Mouse (Mus musculus) right cerebral cortex, postnatal 14 days (tissue): ENCODE results near the gene Cc2d1a.

Experiments
- DNase-seq: peaks from one replicate; pipeline ENCODE4 v3.0.0; 2022

Cc2d1a gene

DNA sequence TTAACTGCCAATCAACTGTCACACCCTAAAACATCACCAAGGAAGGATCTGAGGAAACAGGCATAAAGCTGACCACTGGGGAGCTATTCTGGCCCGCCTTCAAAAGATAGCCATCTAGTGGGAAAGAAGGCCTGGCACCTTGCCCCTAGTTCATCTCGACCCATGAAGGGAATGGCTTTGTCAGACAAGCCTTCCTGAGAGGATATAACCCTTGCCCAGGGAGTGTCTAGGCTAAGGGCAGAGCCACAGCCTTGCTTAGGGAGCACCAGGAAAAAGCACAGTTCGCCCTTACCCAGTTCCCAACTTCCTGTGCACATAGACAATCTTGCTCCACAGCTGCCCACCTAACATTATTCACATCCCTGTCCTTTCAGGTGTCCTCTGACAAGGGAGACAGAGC lies 44.1 kb downstream of the Cc2d1a start:
- DNase-seq: no peak

- no peak for DNase-seq
Observed at GRCm38 (mm10) chr8:84101476-84102270, 46.1 kb downstream of the Cc2d1a start.

DNA sequence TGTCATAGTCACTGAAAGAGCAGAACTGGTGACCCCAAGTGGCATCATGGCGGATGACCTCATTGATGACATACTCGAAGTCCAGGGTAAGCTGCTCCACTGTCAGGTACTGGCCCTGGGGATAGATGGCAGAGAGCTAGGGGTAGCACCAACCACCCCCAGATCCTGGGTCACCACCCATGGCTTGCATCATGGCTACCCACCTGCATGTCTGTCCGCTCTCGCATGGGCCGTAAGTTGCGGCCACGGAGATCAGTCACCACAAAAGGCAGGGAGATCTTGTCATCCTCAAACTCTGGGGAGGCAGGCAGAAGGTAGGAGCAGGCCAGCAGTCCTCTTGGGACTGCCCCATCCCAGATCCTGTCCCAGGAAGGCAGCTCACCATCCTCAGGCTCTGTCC lies 49.4 kb downstream of the Cc2d1a start:
- DNase-seq: no peak

DNA sequence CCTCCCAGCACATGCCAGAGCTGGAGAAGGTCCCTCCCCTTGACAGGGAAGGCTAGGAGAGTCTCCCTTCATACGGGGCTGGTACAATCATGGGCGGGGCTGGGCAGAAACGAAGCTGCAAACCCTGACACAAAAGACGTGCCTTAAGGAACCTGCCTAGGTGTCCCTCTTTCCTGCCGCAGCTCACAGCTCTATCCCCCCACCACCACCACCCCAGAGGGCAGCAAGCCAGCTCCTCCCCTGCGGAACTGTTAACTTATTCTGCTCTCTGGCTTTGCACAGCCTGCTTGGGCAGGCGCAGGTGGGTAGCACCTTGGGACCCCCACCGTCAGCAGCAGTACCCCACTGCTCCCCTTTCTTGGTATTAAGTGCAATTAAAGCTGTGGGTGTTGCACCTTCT lies 51.7 kb downstream of the Cc2d1a start:
- DNase-seq: no peak

DNA sequence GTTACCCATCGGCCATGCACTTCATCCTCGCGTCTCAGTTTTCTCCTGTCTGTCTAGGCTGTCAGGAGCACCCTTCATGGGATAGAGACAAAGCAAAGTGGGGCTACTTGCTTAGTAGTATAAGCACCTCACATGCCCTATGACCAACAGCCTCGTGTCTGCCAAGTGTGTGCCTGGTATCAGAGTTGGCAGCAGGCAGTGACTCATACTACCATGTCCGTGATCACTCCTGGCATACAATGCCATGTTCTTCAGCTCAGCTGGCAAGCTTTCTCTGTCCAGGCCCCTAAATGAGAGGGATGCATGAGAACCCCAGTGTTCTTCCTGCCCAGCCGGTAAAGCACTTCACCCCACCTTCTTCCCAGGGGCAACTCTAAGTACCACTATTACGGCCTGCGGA lies 57.2 kb downstream of the Cc2d1a start:
- DNase-seq: no peak

- DNase-seq: no peak
Observed at GRCm38 (mm10) chr8:84089277-84089676, 58.5 kb downstream of the Cc2d1a start.

DNA sequence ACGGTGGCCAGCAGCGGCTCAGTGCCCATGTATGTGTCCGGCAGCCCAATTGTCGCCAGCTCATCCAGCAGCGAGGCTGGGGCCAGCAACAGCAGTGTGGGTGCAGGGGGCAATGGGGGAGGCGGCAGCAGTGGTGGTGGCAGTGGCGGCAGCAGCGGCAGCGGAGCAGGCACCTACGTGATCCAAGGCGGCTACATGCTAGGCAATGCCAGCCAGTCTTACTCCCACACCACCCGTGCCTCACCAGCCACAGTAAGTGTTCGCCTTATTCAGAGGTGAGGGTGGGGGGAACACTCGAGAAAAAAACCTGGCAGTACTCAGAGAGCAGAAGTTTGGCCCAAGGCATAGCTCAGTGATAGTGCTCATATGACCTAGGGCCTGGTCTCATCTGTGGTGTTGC lies 59.9 kb downstream of the Cc2d1a start:
- DNase-seq: no peak

- DNase-seq: no peak
Observed at GRCm38 (mm10) chr8:84087156-84087555, 60.6 kb downstream of the Cc2d1a start.

DNA sequence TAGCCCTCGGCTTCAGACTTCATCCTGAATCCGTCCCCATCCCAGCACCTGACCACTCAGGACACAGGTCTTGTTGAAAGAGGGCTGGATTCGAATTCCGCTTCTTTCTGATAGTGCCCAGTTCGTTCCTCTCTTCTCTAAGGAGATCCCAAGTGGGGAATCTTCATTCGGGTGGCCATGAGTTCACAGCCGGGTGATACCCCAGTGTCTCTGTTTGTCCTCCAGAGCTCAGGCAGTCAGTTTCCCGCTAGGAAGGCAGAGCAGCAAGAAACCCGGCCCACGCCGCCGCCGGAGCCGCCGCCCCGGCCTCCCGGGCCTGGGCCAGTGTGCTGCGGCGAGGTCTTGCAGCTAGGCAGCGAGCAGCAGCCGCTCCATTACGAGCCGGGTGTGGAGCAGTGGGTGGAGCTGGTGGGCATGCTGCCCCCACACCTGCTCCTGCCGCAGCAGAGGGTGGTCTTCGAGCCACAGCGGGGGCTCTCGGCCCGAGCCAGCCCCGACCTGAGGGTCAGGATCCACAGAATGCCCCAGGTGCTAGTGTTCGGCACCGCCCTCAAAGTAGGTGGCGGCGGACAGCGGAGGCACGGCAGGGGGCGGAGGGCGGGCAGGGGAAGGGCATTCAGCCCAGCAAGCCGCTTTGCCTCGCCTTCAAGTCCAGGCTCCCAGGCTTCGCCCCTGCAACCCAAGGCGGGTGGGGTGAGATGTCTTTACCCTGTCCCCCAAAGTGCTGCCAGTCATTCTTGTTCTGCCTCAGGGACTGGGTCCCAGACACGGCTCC lies 63.2 kb downstream of the Cc2d1a start:
- no peak for DNase-seq

- DNase-seq: no peak
Observed at GRCm38 (mm10) chr8:84083829-84084241, 63.9 kb downstream of the Cc2d1a start.
